In genomic region chr12:80691671-80692091, GRCm38 (mm10) we compare ENCODE assay signal across 9 mouse cellular contexts. TPM values are rescaled to one million over a fixed set of nuclear protein-coding genes. Genes with fewer than 3 reads are reported as not detected.
DNase-seq lines count a peak whose midpoint lies in the region; ATAC-seq lines count a peak whose summit lies in the region.
"Had no signal": no experiment of that assay in that cellular context is flagged by ENCODE, and none has a peak within 500 bp of the region (broad histone marks: within the 10 kb centered on the region; RNA-seq: fewer than 3 reads in every experiment).

No protein-coding gene starts in this region.

- H3K9ac ChIP-seq in heart, embryonic 11.5 days (ENCODE audit: low read depth, low read length): no peak overlapping the region
- no peak overlapping the region for H3K9ac ChIP-seq in forebrain, embryonic 11.5 days (ENCODE audit: low read length)
- H3K9ac ChIP-seq in kidney, embryonic 16.5 days (replicated peaks; ENCODE audit: low read length): no peak overlapping the region; the same call in 1 of the 2 replicates

- no peak overlapping the region for H3K27ac ChIP-seq in heart, embryonic 11.5 days (ENCODE audit: low read depth, low read length)
- H3K27ac ChIP-seq in forebrain, embryonic 11.5 days (ENCODE audit: low read depth, low read length): no peak overlapping the region
- no peak overlapping the region for H3K27ac ChIP-seq in kidney, embryonic 16.5 days (ENCODE audit: low read length)

- H3K4me1 ChIP-seq in heart, embryonic 11.5 days (ENCODE audit: control insufficient read depth, insufficient read depth, low read length): peaks cover 15% of the 10 kb centered on the region
- peaks cover 14% of the 10 kb centered on the region for H3K4me1 ChIP-seq in forebrain, embryonic 11.5 days (replicated peaks; ENCODE audit: control insufficient read depth, insufficient read depth, low read length)
- peaks cover 21% of the 10 kb centered on the region for H3K4me1 ChIP-seq in kidney, embryonic 16.5 days (ENCODE audit: insufficient read depth, low read length)

- peak overlapping the region; percentile 71; the same call in 1 of the 2 replicates for H3K4me2 ChIP-seq in heart, embryonic 11.5 days
- no peak overlapping the region for H3K4me2 ChIP-seq in forebrain, embryonic 11.5 days (ENCODE audit: low read depth, low read length, severe bottlenecking)
- H3K4me2 ChIP-seq in kidney, embryonic 16.5 days (replicated peaks; ENCODE audit: low read depth, low read length): peak overlapping the region; percentile 69

- DNase-seq in heart, postnatal 25 days (ENCODE audit: low spot score): no peak
- DNase-seq in forebrain, embryonic 11.5 days (ENCODE audit: low spot score): no peak
- DNase-seq in lung, postnatal 36 days: peak; percentile 91
- DNase-seq in left cerebral cortex, adult 8-10 months (ENCODE audit: low spot score in 2 of 2): no peak
- no peak for DNase-seq in urinary bladder, postnatal 25 days (ENCODE audit: low spot score)
- no peak for DNase-seq in testis, postnatal 14 days (ENCODE audit: low spot score)

- no peaks in the 10 kb centered on the region for H3K36me3 ChIP-seq in heart, embryonic 11.5 days (ENCODE audit: control insufficient read depth, insufficient read depth, low read length)
- H3K36me3 ChIP-seq in forebrain, embryonic 11.5 days (ENCODE audit: control insufficient read depth, insufficient read depth, low read length): no peaks in the 10 kb centered on the region
- H3K36me3 ChIP-seq in kidney, embryonic 16.5 days (ENCODE audit: insufficient read depth, low read length): no peaks in the 10 kb centered on the region

- intact Hi-C loops in heart, postnatal 25 days (cut with DNase I): no loop called here

- WGBS in heart, embryonic 11.5 days (ENCODE audit: insufficient replicate concordance): 17% methylated on average over 12 of the region's 12 CpGs
- 11% methylated on average over 12 of the region's 12 CpGs for WGBS in forebrain, embryonic 11.5 days
- 5% methylated on average over 12 of the region's 12 CpGs for WGBS in kidney, embryonic 16.5 days

- peaks cover 45% of the 10 kb centered on the region for H3K27me3 ChIP-seq in heart, embryonic 11.5 days (ENCODE audit: control insufficient read depth, insufficient read depth, low read length)
- H3K27me3 ChIP-seq in forebrain, embryonic 11.5 days (ENCODE audit: control insufficient read depth, insufficient read depth, low read length): peaks cover 34% of the 10 kb centered on the region
- H3K27me3 ChIP-seq in kidney, embryonic 16.5 days (ENCODE audit: insufficient read depth, low read length): peaks cover 29% of the 10 kb centered on the region

- H3K4me3 ChIP-seq in heart, embryonic 11.5 days (ENCODE audit: low read depth, low read length): 0 out of 2 replicates have a peak overlapping the region, but pooled peaks have one; percentile 44
- H3K4me3 ChIP-seq in forebrain, embryonic 11.5 days (ENCODE audit: low read depth, low read length): peak overlapping the region; percentile 33; the same call in 1 of the 2 replicates
- H3K4me3 ChIP-seq in kidney, embryonic 16.5 days (ENCODE audit: low read length): peak overlapping the region; percentile 47

- ATAC-seq in heart, embryonic 11.5 days (replicated peaks; ENCODE audit: insufficient number of reproducible peaks, low FRiP score, low TSS enrichment): no peak
- no peak for ATAC-seq in forebrain, embryonic 11.5 days (replicated peaks; ENCODE audit: low FRiP score)
- ATAC-seq in kidney, embryonic 16.5 days (ENCODE audit: low FRiP score, low TSS enrichment): no peak

- H3K9me3 ChIP-seq in heart, embryonic 11.5 days (replicated peaks; ENCODE audit: control insufficient read depth, low read length): no peaks in the 10 kb centered on the region
- H3K9me3 ChIP-seq in forebrain, embryonic 11.5 days (ENCODE audit: control insufficient read depth, low read length): no peaks in the 10 kb centered on the region
- H3K9me3 ChIP-seq in kidney, embryonic 16.5 days (ENCODE audit: low read length): no peaks in the 10 kb centered on the region

RNA-seq across cellular contexts. Expression of gene Plekhd1, which starts 0.7 kb away (rescaled TPM):
- 0.20 and 0.67 TPM in 2 replicates for polyA plus RNA-seq in heart, embryonic 11.5 days (2014; fragmentation: Nextera tagmentation; extraction: Ambion mirVana)
- total RNA-seq in heart, postnatal 25 days (2021): not detected
- 0.48 and 0.60 TPM in 2 replicates for polyA plus RNA-seq in forebrain, embryonic 11.5 days (2014; fragmentation: Nextera tagmentation; extraction: Ambion mirVana)
- 2.7 TPM in 2 replicates for polyA plus RNA-seq in kidney, embryonic 16.5 days (2015; fragmentation: Nextera tagmentation; extraction: Ambion mirVana)
- total RNA-seq in left cerebral cortex, adult 8-10 months (2022): 1 to 10 TPM; 3.6 to 7.8 (median 5.6) TPM
- total RNA-seq: MEL had no signal

RNA-seq across cellular contexts. Expression of gene Erh, which starts 47.5 kb away (rescaled TPM):
- 169 and 202 TPM in 2 replicates for polyA plus RNA-seq in heart, embryonic 11.5 days (2014; fragmentation: Nextera tagmentation; extraction: Ambion mirVana)
- 10 to 100 TPM; 25.0 to 26.1 TPM for total RNA-seq in heart, postnatal 25 days (2021)
- 400 and 407 TPM in 2 replicates for polyA plus RNA-seq in forebrain, embryonic 11.5 days (2014; fragmentation: Nextera tagmentation; extraction: Ambion mirVana)
- 279 and 331 TPM in 2 replicates for polyA plus RNA-seq in kidney, embryonic 16.5 days (2015; fragmentation: Nextera tagmentation; extraction: Ambion mirVana)
- 10 to 100 TPM; 24.8 to 52.7 (median 38.4) TPM for total RNA-seq in left cerebral cortex, adult 8-10 months (2022)

RNA-seq across cellular contexts. Expression of gene Slc39a9, which starts 48.0 kb away (rescaled TPM):
- 17.9 and 24.4 TPM in 2 replicates for polyA plus RNA-seq in heart, embryonic 11.5 days (2014; fragmentation: Nextera tagmentation; extraction: Ambion mirVana)
- total RNA-seq in heart, postnatal 25 days (2021): 10 to 100 TPM; 17.2 to 18.2 TPM
- polyA plus RNA-seq in forebrain, embryonic 11.5 days (2014; fragmentation: Nextera tagmentation; extraction: Ambion mirVana): 29.9 and 33.1 TPM in 2 replicates
- polyA plus RNA-seq in kidney, embryonic 16.5 days (2015; fragmentation: Nextera tagmentation; extraction: Ambion mirVana): 32.0 and 34.8 TPM in 2 replicates
- 10 to 100 TPM; 34.7 to 40.3 (median 37.8) TPM for total RNA-seq in left cerebral cortex, adult 8-10 months (2022)
